Mouse (Mus musculus): ENCODE data around the gene Mgat4d.

DNA sequence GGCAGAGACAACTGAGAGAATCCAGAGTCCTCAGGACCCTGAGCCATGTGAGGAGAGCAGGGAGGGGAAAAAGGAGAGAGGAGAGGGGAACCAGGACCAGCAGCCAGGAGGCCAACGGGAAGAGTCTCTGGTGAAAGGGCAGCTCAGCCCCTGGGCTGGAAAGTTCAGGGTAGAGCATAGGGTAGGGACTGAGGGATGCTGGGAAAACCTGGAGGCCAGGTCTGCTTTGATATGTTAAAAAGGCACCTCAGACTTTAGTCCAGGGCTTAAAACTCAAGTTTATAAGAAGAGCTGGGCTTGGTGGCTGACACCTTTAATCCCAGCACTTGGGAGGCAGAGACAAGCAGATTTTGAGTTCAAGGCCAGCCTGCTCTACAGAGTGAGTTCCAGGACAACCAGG lies 44.2 kb downstream of the Mgat4d start:
- TF ChIP-seq CTCF (IDR thresholded peaks at IDR 0.05; ENCODE audit: borderline replicate concordance, control insufficient read depth, extremely low read depth, insufficient read depth, low read length, poor library complexity) (no peak), POLR2A (IDR thresholded peaks at IDR 0.05; ENCODE audit: control insufficient read depth, extremely low read depth, insufficient read depth, low read length, poor library complexity) (no peak)

All from thymus, adult 2 months (tissue).